ENCODE assay signal across 9 mouse cellular contexts in genomic region chr4:143299325-143300070, GRCm38 (mm10). TPM values are rescaled to one million over a fixed set of nuclear protein-coding genes. Genes with fewer than 3 reads are reported as not detected.
DNase-seq lines count a peak whose midpoint lies in the region.
"Had no signal": no experiment of that assay in that cellular context is flagged by ENCODE, and none has a peak within 500 bp of the region (broad histone marks: within the 10 kb centered on the region; RNA-seq: fewer than 3 reads in every experiment).

Pdpn (minus strand) TSS chr4:143299564.

- H3K27me3 ChIP-seq in hindbrain, embryonic 10.5 days (ENCODE audit: insufficient read depth, poor library complexity, severe bottlenecking), result peaks cover 22% of the 10 kb centered on the region; the same call in 1 of the 2 replicates

- 1% methylated on average over 31 of the region's 31 CpGs for WGBS in hindbrain, embryonic 10.5 days

- peak; percentile 36 for DNase-seq in layer of hippocampus, adult 11-12 months (ENCODE audit: low spot score)
- no peak for DNase-seq in layer of hippocampus, adult 9-10 months (ENCODE audit: low spot score)
- DNase-seq in forelimb bud, embryonic 11.5 days (ENCODE audit: low read depth, low spot score), result peak; percentile 86
- peak; percentile 83 for DNase-seq in hindbrain, embryonic 10.5 days (ENCODE audit: low spot score)
- DNase-seq in layer of hippocampus, postnatal 36 days, result peak; percentile 26 to 32
- DNase-seq in lung, postnatal 10 days, result peak; percentile 68
- peak; percentile 21 to 24 for DNase-seq in right cerebral cortex, adult 2 months (ENCODE audit: low spot score in 2 of 2)
- DNase-seq in natural killer cell, adult 2 months (ENCODE audit: low spot score in 2 of 2), result no peak

- peaks cover 77% of the 10 kb centered on the region for H3K4me1 ChIP-seq in hindbrain, embryonic 10.5 days (replicated peaks)

- no peaks in the 10 kb centered on the region for H3K9me3 ChIP-seq in hindbrain, embryonic 10.5 days

- H3K4me3 ChIP-seq in hindbrain, embryonic 10.5 days, result peak within 1 kb of the TSS; percentile 68

- H3K27ac ChIP-seq in hindbrain, embryonic 10.5 days, result peak within 1 kb of the TSS; percentile 90

- H3K36me3 ChIP-seq in hindbrain, embryonic 10.5 days, result peaks cover 6% of the 10 kb centered on the region
- H3K36me3 ChIP-seq: G1E had no signal

RNA-seq across cellular contexts. Expression of gene Pdpn, which starts in this region (rescaled TPM):
- 85.2 and 113 TPM in 2 replicates for polyA plus RNA-seq in hindbrain, embryonic 10.5 days (2016; fragmentation: Nextera tagmentation; extraction: Ambion mirVana)
- 10 to 100 TPM; 17.7 to 18.9 TPM for total RNA-seq in layer of hippocampus, postnatal 36 days (2021)
- polyA plus RNA-seq: G1E had no signal

Comparison
In these comparisons a context has a peak if more than half of its experiments do, and no peak if none do; other contexts are left out.
1. DNase-seq: peak in layer of hippocampus, adult 11-12 months (single experiment), forelimb bud, embryonic 11.5 days (single experiment), hindbrain, embryonic 10.5 days (single experiment), layer of hippocampus, postnatal 36 days (2 of 2), lung, postnatal 10 days (single experiment) and right cerebral cortex, adult 2 months (2 of 2); none in layer of hippocampus, adult 9-10 months (single experiment) and natural killer cell, adult 2 months (0 of 2).